ENCODE assay signal across 9 mouse cellular contexts in genomic region chr4:147809966-147810304, GRCm38 (mm10). TPM values are rescaled to one million over a fixed set of nuclear protein-coding genes. Genes with fewer than 3 reads are reported as not detected.
DNase-seq lines count a peak whose midpoint lies in the region; ATAC-seq and TF ChIP-seq lines count a peak whose summit lies in the region.
"Not testable (repeated sequence)": the region's sequence is repeated elsewhere in the genome, so short reads cannot be mapped to it uniquely, and the experiment has no call there.
"Had no signal": no experiment of that assay in that cellular context is flagged by ENCODE, and none has a peak within 500 bp of the region (broad histone marks: within the 10 kb centered on the region; RNA-seq: fewer than 3 reads in every experiment).

No protein-coding gene starts in this region.

- H3K27ac ChIP-seq in ES-Bruce4 (ENCODE audit: insufficient read depth, low read length); heart, embryonic 10.5 days; hindbrain, embryonic 14.5 days; kidney, embryonic 16.5 days (ENCODE audit: low read length); liver, embryonic 13.5 days; neural tube, embryonic 14.5 days (ENCODE audit: low read depth, low read length): not testable (repeated sequence)
- peak overlapping the region; percentile 86 for H3K27ac ChIP-seq in forebrain, embryonic 10.5 days
- peak overlapping the region; percentile 79; the same call in 1 of the 2 replicates for H3K27ac ChIP-seq in midbrain, embryonic 10.5 days (replicated peaks)

- DNase-seq in forebrain, embryonic 10.5 days (ENCODE audit: extremely low spot score, low spot score), result peak; percentile 20
- DNase-seq in heart, embryonic 10.5 days (ENCODE audit: low spot score), result peak; percentile 76
- not testable (repeated sequence) for DNase-seq in hindbrain, embryonic 14.5 days (ENCODE audit: low spot score); liver, embryonic 13.5 days; midbrain, embryonic 10.5 days (ENCODE audit: low spot score)

- H3K4me2 ChIP-seq in hindbrain, embryonic 14.5 days (replicated peaks), result peak overlapping the region; percentile 64
- H3K4me2 ChIP-seq in kidney, embryonic 16.5 days (replicated peaks; ENCODE audit: low read depth, low read length), result peak overlapping the region; percentile 68
- H3K4me2 ChIP-seq in liver, embryonic 13.5 days, result peak overlapping the region; percentile 72
- H3K4me2 ChIP-seq in neural tube, embryonic 14.5 days (ENCODE audit: low read depth, low read length), result peak overlapping the region; percentile 50; the same call in 1 of the 2 replicates

- not testable (repeated sequence) for H3K4me1 ChIP-seq in ES-Bruce4 (ENCODE audit: control insufficient read depth, insufficient read depth, low read length); heart, embryonic 10.5 days; hindbrain, embryonic 14.5 days (replicated peaks; ENCODE audit: control insufficient read depth, insufficient read depth, low read length); kidney, embryonic 16.5 days (ENCODE audit: insufficient read depth, low read length); midbrain, embryonic 10.5 days; neural tube, embryonic 14.5 days (ENCODE audit: control insufficient read depth, insufficient read depth, low read length)
- peaks cover 14% of the 10 kb centered on the region for H3K4me1 ChIP-seq in forebrain, embryonic 10.5 days
- peaks cover 22% of the 10 kb centered on the region for H3K4me1 ChIP-seq in liver, embryonic 13.5 days (replicated peaks)

- peak overlapping the region; percentile 78; the same call in 1 of the 2 replicates for H3K4me3 ChIP-seq in ES-Bruce4 (ENCODE audit: low read depth, low read length)
- H3K4me3 ChIP-seq in forebrain, embryonic 10.5 days, result peak overlapping the region; percentile 61
- peak overlapping the region; percentile 66 for H3K4me3 ChIP-seq in heart, embryonic 10.5 days
- peak overlapping the region; percentile 31 for H3K4me3 ChIP-seq in hindbrain, embryonic 14.5 days (replicated peaks; ENCODE audit: low read length)
- peak overlapping the region; percentile 57 for H3K4me3 ChIP-seq in kidney, embryonic 16.5 days (ENCODE audit: low read length)
- H3K4me3 ChIP-seq in liver, embryonic 13.5 days (replicated peaks), result peak overlapping the region; percentile 69
- H3K4me3 ChIP-seq in midbrain, embryonic 10.5 days, result peak overlapping the region; percentile 62
- H3K4me3 ChIP-seq in neural tube, embryonic 14.5 days (ENCODE audit: low read depth, low read length), result 0 out of 2 replicates have a peak overlapping the region, but pooled peaks have one; percentile 25

- not testable (repeated sequence) for TF ChIP-seq EP300 in ES-Bruce4 (IDR thresholded peaks at IDR 0.05; ENCODE audit: insufficient read depth, low read depth, low read length)

- not testable (repeated sequence) for H3K9me3 ChIP-seq in ES-Bruce4 (replicated peaks; ENCODE audit: control insufficient read depth, insufficient read depth, low read length, poor library complexity, severe bottlenecking); forebrain, embryonic 10.5 days; heart, embryonic 10.5 days; hindbrain, embryonic 14.5 days (ENCODE audit: control insufficient read depth, low read length); kidney, embryonic 16.5 days (ENCODE audit: low read length); liver, embryonic 13.5 days (replicated peaks); midbrain, embryonic 10.5 days (replicated peaks); neural tube, embryonic 14.5 days (ENCODE audit: control insufficient read depth, low read length)

- TF ChIP-seq POLR2A in ES-Bruce4 (IDR thresholded peaks at IDR 0.05; ENCODE audit: insufficient read depth, low read length), result not testable (repeated sequence)

- 42% methylated on average over 2 of the region's 2 CpGs for WGBS in forebrain, embryonic 10.5 days
- WGBS in heart, embryonic 10.5 days, result 41% methylated on average over 2 of the region's 2 CpGs
- WGBS in hindbrain, embryonic 14.5 days, result 56% methylated on average over 2 of the region's 2 CpGs
- 46% methylated on average over 2 of the region's 2 CpGs for WGBS in kidney, embryonic 16.5 days
- WGBS in liver, embryonic 13.5 days (ENCODE audit: insufficient replicate concordance), result 41% methylated on average over 2 of the region's 2 CpGs
- 44% methylated on average over 2 of the region's 2 CpGs for WGBS in midbrain, embryonic 10.5 days
- 47% methylated on average over 2 of the region's 2 CpGs for WGBS in neural tube, embryonic 14.5 days

- not testable (repeated sequence) for ATAC-seq in hindbrain, embryonic 14.5 days (ENCODE audit: low FRiP score); liver, embryonic 13.5 days (ENCODE audit: low read depth); neural tube, embryonic 14.5 days (ENCODE audit: low read depth)
- ATAC-seq in kidney, embryonic 16.5 days (ENCODE audit: low FRiP score, low TSS enrichment), result peak; percentile 50; the same call in 1 of the 2 replicates

- not testable (repeated sequence) for H3K9ac ChIP-seq in ES-Bruce4 (ENCODE audit: low read depth, poor library complexity, severe bottlenecking); hindbrain, embryonic 14.5 days; kidney, embryonic 16.5 days (replicated peaks; ENCODE audit: low read length); liver, embryonic 13.5 days; neural tube, embryonic 14.5 days (replicated peaks; ENCODE audit: low read depth, low read length)

- not testable (repeated sequence) for H3K27me3 ChIP-seq in ES-Bruce4 (ENCODE audit: control insufficient read depth, insufficient read depth, low read length, poor library complexity, severe bottlenecking); forebrain, embryonic 10.5 days (ENCODE audit: poor library complexity, severe bottlenecking); heart, embryonic 10.5 days (ENCODE audit: insufficient read depth, poor library complexity, severe bottlenecking); hindbrain, embryonic 14.5 days (ENCODE audit: control insufficient read depth, insufficient read depth, low read length); kidney, embryonic 16.5 days (ENCODE audit: insufficient read depth, low read length); liver, embryonic 13.5 days; midbrain, embryonic 10.5 days (ENCODE audit: low read depth, poor library complexity, severe bottlenecking); neural tube, embryonic 14.5 days (ENCODE audit: control insufficient read depth, insufficient read depth, low read length)

- H3K36me3 ChIP-seq in ES-Bruce4 (ENCODE audit: control insufficient read depth, insufficient read depth, low read length, poor library complexity, severe bottlenecking); heart, embryonic 10.5 days; hindbrain, embryonic 14.5 days (replicated peaks; ENCODE audit: control insufficient read depth, insufficient read depth); kidney, embryonic 16.5 days (ENCODE audit: insufficient read depth, low read length); liver, embryonic 13.5 days; neural tube, embryonic 14.5 days (ENCODE audit: control insufficient read depth, insufficient read depth, low read length): not testable (repeated sequence)
- peaks cover 12% of the 10 kb centered on the region; the same call in 1 of the 2 replicates for H3K36me3 ChIP-seq in forebrain, embryonic 10.5 days (replicated peaks)
- H3K36me3 ChIP-seq in midbrain, embryonic 10.5 days, result peaks cover 11% of the 10 kb centered on the region; the same call in 1 of the 2 replicates

- TF ChIP-seq CTCF in ES-Bruce4 (IDR thresholded peaks at IDR 0.05; ENCODE audit: low read depth, low read length), result not testable (repeated sequence)

RNA-seq across cellular contexts. Expression of gene Zfp984, which starts 0.3 kb away (rescaled TPM):
- 54.0 and 59.1 TPM in 2 replicates for polyA plus RNA-seq in ES-Bruce4 (2011; ENCODE audit: insufficient read depth, insufficient read length, low read depth, missing spikeins)
- 8.2 and 8.4 TPM in 2 replicates for polyA plus RNA-seq in forebrain, embryonic 10.5 days (2016; fragmentation: Nextera tagmentation; extraction: Ambion mirVana)
- polyA plus RNA-seq in heart, embryonic 10.5 days (2016; fragmentation: Nextera tagmentation; extraction: Ambion mirVana), result 8.6 and 10.1 TPM in 2 replicates
- 4.8 and 6.1 TPM in 2 replicates for polyA plus RNA-seq in hindbrain, embryonic 14.5 days (2014; fragmentation: Nextera tagmentation; extraction: Ambion mirVana)
- polyA plus RNA-seq in kidney, embryonic 16.5 days (2015; fragmentation: Nextera tagmentation; extraction: Ambion mirVana), result 9.9 and 11.0 TPM in 2 replicates
- 6.4 and 8.4 TPM in 2 replicates for polyA plus RNA-seq in liver, embryonic 13.5 days (2015; fragmentation: Nextera tagmentation; extraction: Ambion mirVana)
- 5.8 and 7.4 TPM in 2 replicates for polyA plus RNA-seq in midbrain, embryonic 10.5 days (2016; fragmentation: Nextera tagmentation; extraction: Ambion mirVana)
- 4.3 and 5.3 TPM in 2 replicates for polyA plus RNA-seq in neural tube, embryonic 14.5 days (2014; fragmentation: Nextera tagmentation; extraction: Ambion mirVana)
- polyA plus RNA-seq: erythroblast, embryonic 14.5 days had no signal

RNA-seq across cellular contexts. Expression of gene Zfp933, which starts 38.2 kb away (rescaled TPM):
- polyA plus RNA-seq in ES-Bruce4 (2011; ENCODE audit: insufficient read depth, insufficient read length, low read depth, missing spikeins), result 8.8 and 11.5 TPM in 2 replicates
- polyA plus RNA-seq in forebrain, embryonic 10.5 days (2016; fragmentation: Nextera tagmentation; extraction: Ambion mirVana), result 4.7 and 6.0 TPM in 2 replicates
- polyA plus RNA-seq in heart, embryonic 10.5 days (2016; fragmentation: Nextera tagmentation; extraction: Ambion mirVana), result 4.7 and 5.4 TPM in 2 replicates
- 7.2 and 7.3 TPM in 2 replicates for polyA plus RNA-seq in hindbrain, embryonic 14.5 days (2014; fragmentation: Nextera tagmentation; extraction: Ambion mirVana)
- 5.4 TPM in 2 replicates for polyA plus RNA-seq in kidney, embryonic 16.5 days (2015; fragmentation: Nextera tagmentation; extraction: Ambion mirVana)
- polyA plus RNA-seq in liver, embryonic 13.5 days (2015; fragmentation: Nextera tagmentation; extraction: Ambion mirVana), result 1.3 and 1.5 TPM in 2 replicates
- polyA plus RNA-seq in midbrain, embryonic 10.5 days (2016; fragmentation: Nextera tagmentation; extraction: Ambion mirVana), result 5.3 and 5.9 TPM in 2 replicates
- 6.6 and 9.6 TPM in 2 replicates for polyA plus RNA-seq in neural tube, embryonic 14.5 days (2014; fragmentation: Nextera tagmentation; extraction: Ambion mirVana)
- polyA plus RNA-seq: erythroblast, embryonic 14.5 days had no signal

RNA-seq across cellular contexts. Expression of gene Miip, which starts 58.7 kb away (rescaled TPM):
- 48.8 and 56.3 TPM in 2 replicates for polyA plus RNA-seq in ES-Bruce4 (2011; ENCODE audit: insufficient read depth, insufficient read length, low read depth, missing spikeins)
- polyA plus RNA-seq in forebrain, embryonic 10.5 days (2016; fragmentation: Nextera tagmentation; extraction: Ambion mirVana), result 70.1 and 73.4 TPM in 2 replicates
- polyA plus RNA-seq in heart, embryonic 10.5 days (2016; fragmentation: Nextera tagmentation; extraction: Ambion mirVana), result 36.1 and 49.7 TPM in 2 replicates
- 20.8 and 25.5 TPM in 2 replicates for polyA plus RNA-seq in hindbrain, embryonic 14.5 days (2014; fragmentation: Nextera tagmentation; extraction: Ambion mirVana)
- 55.3 and 55.4 TPM in 2 replicates for polyA plus RNA-seq in kidney, embryonic 16.5 days (2015; fragmentation: Nextera tagmentation; extraction: Ambion mirVana)
- 25.7 and 29.1 TPM in 2 replicates for polyA plus RNA-seq in liver, embryonic 13.5 days (2015; fragmentation: Nextera tagmentation; extraction: Ambion mirVana)
- 73.8 and 79.9 TPM in 2 replicates for polyA plus RNA-seq in midbrain, embryonic 10.5 days (2016; fragmentation: Nextera tagmentation; extraction: Ambion mirVana)
- polyA plus RNA-seq in neural tube, embryonic 14.5 days (2014; fragmentation: Nextera tagmentation; extraction: Ambion mirVana), result 22.8 and 29.0 TPM in 2 replicates

RNA-seq across cellular contexts. Expression of gene Fv1, which starts 58.8 kb away (rescaled TPM):
- 9.2 and 12.6 TPM in 2 replicates for polyA plus RNA-seq in ES-Bruce4 (2011; ENCODE audit: insufficient read depth, insufficient read length, low read depth, missing spikeins)
- polyA plus RNA-seq in forebrain, embryonic 10.5 days (2016; fragmentation: Nextera tagmentation; extraction: Ambion mirVana), result 15.4 and 16.4 TPM in 2 replicates
- 8.7 and 8.8 TPM in 2 replicates for polyA plus RNA-seq in heart, embryonic 10.5 days (2016; fragmentation: Nextera tagmentation; extraction: Ambion mirVana)
- polyA plus RNA-seq in hindbrain, embryonic 14.5 days (2014; fragmentation: Nextera tagmentation; extraction: Ambion mirVana), result 7.2 and 11.3 TPM in 2 replicates
- 12.9 and 13.1 TPM in 2 replicates for polyA plus RNA-seq in kidney, embryonic 16.5 days (2015; fragmentation: Nextera tagmentation; extraction: Ambion mirVana)
- polyA plus RNA-seq in liver, embryonic 13.5 days (2015; fragmentation: Nextera tagmentation; extraction: Ambion mirVana), result 2.5 and 3.5 TPM in 2 replicates
- polyA plus RNA-seq in midbrain, embryonic 10.5 days (2016; fragmentation: Nextera tagmentation; extraction: Ambion mirVana), result 16.7 TPM in 2 replicates
- 7.4 and 13.8 TPM in 2 replicates for polyA plus RNA-seq in neural tube, embryonic 14.5 days (2014; fragmentation: Nextera tagmentation; extraction: Ambion mirVana)
- polyA plus RNA-seq: erythroblast, embryonic 14.5 days had no signal

Comparison
In these comparisons a context has a peak if more than half of its experiments do, and no peak if none do; other contexts are left out.
1. H3K4me3 ChIP-seq: peak in every context shown above with its lines; median percentile 78 in ES-Bruce4; 69 in liver, embryonic 13.5 days; 66 in heart, embryonic 10.5 days; 62 in midbrain, embryonic 10.5 days; 61 in forebrain, embryonic 10.5 days; 57 in kidney, embryonic 16.5 days; 31 in hindbrain, embryonic 14.5 days; 25 in neural tube, embryonic 14.5 days.